Mouse (Mus musculus): ENCODE data around the gene Id3. TPM values are rescaled to one million over a fixed set of nuclear protein-coding genes. Genes with fewer than 3 reads are reported as not detected.

Id3 gene
- polyA plus RNA-seq, 1 experiment, result 357 TPM

GRCm38 (mm10) chr4:136123111-136123791 lies 20.0 kb upstream of the Id3 start:
- TF ChIP-seq CTCF (IDR thresholded peaks at IDR 0.05; ENCODE audit: borderline replicate concordance, control insufficient read depth, extremely low read depth, insufficient read depth, low read length, poor library complexity) (no peak), POLR2A (IDR thresholded peaks at IDR 0.05; ENCODE audit: control insufficient read depth, extremely low read depth, insufficient read depth, low read length, poor library complexity) (no peak)
- WGBS, result 63% methylated on average over 8 of the region's 8 CpGs
- Histone ChIP-seq H3K36me3 (ENCODE audit: control insufficient read depth, insufficient read depth, low read length) (no peaks in the 10 kb centered on the region), H3K27me3 (ENCODE audit: control insufficient read depth, insufficient read depth, low read length) (no peaks in the 10 kb centered on the region), H3K4me1 (replicated peaks; ENCODE audit: control insufficient read depth, insufficient read depth, low read length) (peaks cover 39% of the 10 kb centered on the region), H3K4me3 (ENCODE audit: control insufficient read depth, insufficient read depth, low read length) (no peak overlapping the region), H3K27ac (ENCODE audit: control insufficient read depth, insufficient read depth, low read length) (peak overlapping the region; percentile 24; the same call in 1 of the 2 replicates)
- no peak for DNase-seq

GRCm38 (mm10) chr4:136123792-136124161 lies 19.5 kb upstream of the Id3 start:
- Histone ChIP-seq H3K36me3 (ENCODE audit: control insufficient read depth, insufficient read depth, low read length) (no peaks in the 10 kb centered on the region), H3K27me3 (ENCODE audit: control insufficient read depth, insufficient read depth, low read length) (no peaks in the 10 kb centered on the region), H3K27ac (ENCODE audit: control insufficient read depth, insufficient read depth, low read length) (no peak overlapping the region; the same call in 1 of the 2 replicates), H3K4me1 (replicated peaks; ENCODE audit: control insufficient read depth, insufficient read depth, low read length) (peaks cover 39% of the 10 kb centered on the region), H3K4me3 (ENCODE audit: control insufficient read depth, insufficient read depth, low read length) (no peak overlapping the region)
- TF ChIP-seq CTCF (IDR thresholded peaks at IDR 0.05; ENCODE audit: borderline replicate concordance, control insufficient read depth, extremely low read depth, insufficient read depth, low read length, poor library complexity), result no peak
- TF ChIP-seq POLR2A (IDR thresholded peaks at IDR 0.05; ENCODE audit: control insufficient read depth, extremely low read depth, insufficient read depth, low read length, poor library complexity), result no peak
- DNase-seq, result no peak
- 96% methylated on average over 3 of the region's 3 CpGs for WGBS

GRCm38 (mm10) chr4:136124581-136124980 lies 18.7 kb upstream of the Id3 start:
- no peak overlapping the region for H3K4me3 ChIP-seq (ENCODE audit: control insufficient read depth, insufficient read depth, low read length)
- no peaks in the 10 kb centered on the region for H3K36me3 ChIP-seq (ENCODE audit: control insufficient read depth, insufficient read depth, low read length)
- peaks cover 39% of the 10 kb centered on the region for H3K4me1 ChIP-seq (replicated peaks; ENCODE audit: control insufficient read depth, insufficient read depth, low read length)
- WGBS, result 97% methylated on average over 4 of the region's 4 CpGs
- H3K27me3 ChIP-seq (ENCODE audit: control insufficient read depth, insufficient read depth, low read length), result no peaks in the 10 kb centered on the region
- no peak for TF ChIP-seq CTCF (IDR thresholded peaks at IDR 0.05; ENCODE audit: borderline replicate concordance, control insufficient read depth, extremely low read depth, insufficient read depth, low read length, poor library complexity)
- TF ChIP-seq POLR2A (IDR thresholded peaks at IDR 0.05; ENCODE audit: control insufficient read depth, extremely low read depth, insufficient read depth, low read length, poor library complexity), result no peak
- H3K27ac ChIP-seq (ENCODE audit: control insufficient read depth, insufficient read depth, low read length), result no peak overlapping the region
- DNase-seq, result no peak

- WGBS, result 90% methylated on average over 11 of the region's 11 CpGs
- Histone ChIP-seq H3K4me1 (replicated peaks; ENCODE audit: control insufficient read depth, insufficient read depth, low read length) (peaks cover 33% of the 10 kb centered on the region), H3K27ac (ENCODE audit: control insufficient read depth, insufficient read depth, low read length) (no peak overlapping the region), H3K27me3 (ENCODE audit: control insufficient read depth, insufficient read depth, low read length) (no peaks in the 10 kb centered on the region), H3K4me3 (ENCODE audit: control insufficient read depth, insufficient read depth, low read length) (no peak overlapping the region), H3K36me3 (ENCODE audit: control insufficient read depth, insufficient read depth, low read length) (no peaks in the 10 kb centered on the region)
- DNase-seq, result no peak
- TF ChIP-seq CTCF (IDR thresholded peaks at IDR 0.05; ENCODE audit: borderline replicate concordance, control insufficient read depth, extremely low read depth, insufficient read depth, low read length, poor library complexity) (no peak), POLR2A (IDR thresholded peaks at IDR 0.05; ENCODE audit: control insufficient read depth, extremely low read depth, insufficient read depth, low read length, poor library complexity) (no peak)
These were observed 17.8 kb upstream of the Id3 start for GRCm38 (mm10) chr4:136125458-136125857.

GRCm38 (mm10) chr4:136126019-136126418 lies 17.3 kb upstream of the Id3 start:
- no peak for TF ChIP-seq POLR2A (IDR thresholded peaks at IDR 0.05; ENCODE audit: control insufficient read depth, extremely low read depth, insufficient read depth, low read length, poor library complexity)
- TF ChIP-seq CTCF (IDR thresholded peaks at IDR 0.05; ENCODE audit: borderline replicate concordance, control insufficient read depth, extremely low read depth, insufficient read depth, low read length, poor library complexity), result no peak
- DNase-seq, result no peak
- peaks cover 33% of the 10 kb centered on the region for H3K4me1 ChIP-seq (replicated peaks; ENCODE audit: control insufficient read depth, insufficient read depth, low read length)
- WGBS, result 96% methylated on average over 5 of the region's 5 CpGs
- H3K27me3 ChIP-seq (ENCODE audit: control insufficient read depth, insufficient read depth, low read length), result no peaks in the 10 kb centered on the region
- no peak overlapping the region for H3K4me3 ChIP-seq (ENCODE audit: control insufficient read depth, insufficient read depth, low read length)
- no peaks in the 10 kb centered on the region for H3K36me3 ChIP-seq (ENCODE audit: control insufficient read depth, insufficient read depth, low read length)
- H3K27ac ChIP-seq (ENCODE audit: control insufficient read depth, insufficient read depth, low read length), result no peak overlapping the region

GRCm38 (mm10) chr4:136127670-136128069 lies 15.6 kb upstream of the Id3 start:
- H3K27me3 ChIP-seq (ENCODE audit: control insufficient read depth, insufficient read depth, low read length), result no peaks in the 10 kb centered on the region
- no peak for DNase-seq
- no peak overlapping the region for H3K4me3 ChIP-seq (ENCODE audit: control insufficient read depth, insufficient read depth, low read length)
- no peaks in the 10 kb centered on the region for H3K36me3 ChIP-seq (ENCODE audit: control insufficient read depth, insufficient read depth, low read length)
- 25% methylated on average over 13 of the region's 13 CpGs for WGBS
- TF ChIP-seq POLR2A (IDR thresholded peaks at IDR 0.05; ENCODE audit: control insufficient read depth, extremely low read depth, insufficient read depth, low read length, poor library complexity), result no peak
- no peak for TF ChIP-seq CTCF (IDR thresholded peaks at IDR 0.05; ENCODE audit: borderline replicate concordance, control insufficient read depth, extremely low read depth, insufficient read depth, low read length, poor library complexity)
- peaks cover 33% of the 10 kb centered on the region for H3K4me1 ChIP-seq (replicated peaks; ENCODE audit: control insufficient read depth, insufficient read depth, low read length)
- no peak overlapping the region for H3K27ac ChIP-seq (ENCODE audit: control insufficient read depth, insufficient read depth, low read length)
